Mouse (Mus musculus): Measurements from ENCODE around the gene Syne4. TPM values are rescaled to one million over a fixed set of nuclear protein-coding genes. Genes with fewer than 3 reads are reported as not detected.

The Syne4 gene
- polyA plus RNA-seq, 1 experiment from 2014 or later = 54.0 TPM

DNA sequence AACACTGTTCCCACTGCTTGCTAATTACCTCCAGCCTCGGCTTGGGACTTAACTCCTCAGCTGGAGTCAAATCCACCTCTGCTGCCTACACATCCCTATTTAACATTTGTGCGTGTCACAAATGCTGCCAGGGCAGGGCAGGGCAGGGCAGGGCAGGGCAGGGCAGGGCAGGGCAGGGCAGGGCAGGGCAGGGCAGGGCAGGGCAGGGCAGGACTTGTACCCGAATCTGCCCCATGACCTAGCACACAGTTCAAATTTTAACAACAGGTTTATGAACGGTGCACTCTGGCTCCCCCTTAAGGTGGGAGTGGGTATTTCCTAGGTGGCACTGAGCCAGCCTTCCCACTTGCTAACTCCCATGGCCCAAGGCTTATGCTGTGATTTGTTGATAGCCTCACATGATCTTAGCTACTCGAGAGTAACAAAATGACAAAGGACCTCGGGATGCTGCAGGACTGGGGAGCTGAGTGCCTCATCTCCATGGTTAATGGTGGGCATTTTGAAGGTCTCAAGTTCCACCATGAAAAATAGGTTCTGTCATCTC is 38.7 kb downstream of the Syne4 start:
- Histone ChIP-seq H3K9ac (ENCODE audit: low read length) (no peak overlapping the region), H3K4me2 (ENCODE audit: low read depth, low read length) (no peak overlapping the region), H3K4me3 (replicated peaks; ENCODE audit: low read length) (no peak overlapping the region), H3K27me3 (ENCODE audit: control insufficient read depth, insufficient read depth, low read length) (0 out of 2 replicates have a peak, but pooled peaks cover 4% of the 10 kb centered on the region), H3K9me3 (replicated peaks; ENCODE audit: control insufficient read depth, low read length) (no peaks in the 10 kb centered on the region), H3K36me3 (ENCODE audit: control insufficient read depth, insufficient read depth, low read length) (no peaks in the 10 kb centered on the region), H3K4me1 (ENCODE audit: control insufficient read depth, insufficient read depth, low read length) (no peaks in the 10 kb centered on the region; the same call in none of the 2 replicates), H3K27ac (ENCODE audit: low read length) (no peak overlapping the region)
- 19% methylated on average over 6 of the region's 6 CpGs for WGBS
- peak; percentile 46; the same call in 1 of the 2 replicates for ATAC-seq (ENCODE audit: insufficient read depth, low FRiP score)

DNA sequence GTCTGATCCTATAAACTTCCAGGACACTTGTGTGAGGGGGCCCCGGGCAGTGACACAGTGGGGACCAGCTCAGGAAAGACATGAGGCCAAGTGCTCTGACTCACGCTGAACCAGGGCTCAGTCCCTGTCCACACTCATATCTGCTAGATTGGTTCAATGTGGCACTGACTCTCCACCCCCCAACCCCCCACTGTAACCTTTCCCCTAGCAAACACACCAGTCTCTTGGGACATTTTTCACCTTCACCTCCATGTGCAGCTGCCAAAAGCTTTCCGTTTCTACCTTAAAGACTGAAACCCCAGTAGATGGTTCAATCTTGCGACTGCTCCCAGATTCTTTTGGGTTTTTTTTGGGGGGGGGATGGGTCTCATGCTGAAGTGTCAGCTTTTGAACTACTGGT is 39.5 kb downstream of the Syne4 start:
- no peak for ATAC-seq (ENCODE audit: insufficient read depth, low FRiP score)
- H3K36me3 ChIP-seq (ENCODE audit: control insufficient read depth, insufficient read depth, low read length) = no peaks in the 10 kb centered on the region
- WGBS = 61% methylated on average over 4 of the region's 4 CpGs

DNA sequence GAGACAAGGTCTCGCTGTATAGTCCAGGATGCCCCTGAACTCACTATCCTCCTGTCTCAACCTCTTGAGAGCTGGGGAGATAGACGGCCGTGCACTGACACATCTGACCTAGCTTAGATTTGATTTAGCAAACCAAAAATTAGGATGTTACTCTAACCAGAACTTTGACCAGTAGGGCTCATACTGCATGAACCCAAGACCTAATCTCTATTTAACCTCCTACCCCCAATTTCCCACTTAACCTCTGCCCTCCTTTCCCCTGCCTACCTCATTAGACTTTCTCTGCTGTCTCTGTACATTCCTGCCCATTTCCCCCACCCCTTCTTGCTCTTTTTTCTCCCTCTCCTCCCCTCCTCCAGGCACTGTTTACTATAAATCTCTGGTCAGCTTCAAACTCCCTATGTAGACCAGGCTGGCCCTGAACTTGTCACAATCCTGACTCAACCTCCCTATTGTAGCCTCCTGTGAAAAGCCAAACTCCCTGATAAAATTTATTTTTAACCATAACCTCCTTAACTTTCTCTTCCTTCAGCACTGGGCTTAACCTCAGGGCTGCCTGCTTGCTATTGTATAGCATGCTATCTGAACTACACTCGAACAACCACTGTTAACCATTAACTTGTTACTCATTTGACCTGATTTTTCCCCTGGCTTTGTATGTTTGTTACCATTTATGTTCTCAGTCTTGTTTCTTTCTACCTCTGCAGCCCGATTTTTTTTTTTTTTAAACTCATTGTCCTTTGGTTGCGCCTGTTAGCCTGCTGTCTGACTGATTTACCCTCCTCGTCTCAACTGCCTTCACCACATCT is 44.0 kb downstream of the Syne4 start:
- Histone ChIP-seq H3K4me1 (ENCODE audit: control insufficient read depth, insufficient read depth, low read length) (peaks cover 21% of the 10 kb centered on the region), H3K4me3 (replicated peaks; ENCODE audit: low read length) (peak overlapping the region; percentile 34), H3K9ac (ENCODE audit: low read length) (peak overlapping the region; percentile 60), H3K4me2 (ENCODE audit: low read depth, low read length) (peak overlapping the region; percentile 48), H3K27me3 (ENCODE audit: control insufficient read depth, insufficient read depth, low read length) (no peaks in the 10 kb centered on the region), H3K36me3 (ENCODE audit: control insufficient read depth, insufficient read depth, low read length) (no peaks in the 10 kb centered on the region), H3K27ac (ENCODE audit: low read length) (peak overlapping the region; percentile 90), H3K9me3 (replicated peaks; ENCODE audit: control insufficient read depth, low read length) (no peaks in the 10 kb centered on the region)
- 55% methylated on average over 7 of the region's 7 CpGs for WGBS
- peak; percentile 53; the same call in 1 of the 2 replicates for ATAC-seq (ENCODE audit: insufficient read depth, low FRiP score)

More for the DNA sequence above, 39.5 kb downstream of the Syne4 start:
- no peak overlapping the region for H3K4me3 ChIP-seq (replicated peaks; ENCODE audit: low read length)
- H3K27ac ChIP-seq (ENCODE audit: low read length) = no peak overlapping the region
- H3K9ac ChIP-seq (ENCODE audit: low read length) = no peak overlapping the region
- no peak overlapping the region for H3K4me2 ChIP-seq (ENCODE audit: low read depth, low read length)
- H3K4me1 ChIP-seq (ENCODE audit: control insufficient read depth, insufficient read depth, low read length) = no peaks in the 10 kb centered on the region; the same call in none of the 2 replicates
- no peaks in the 10 kb centered on the region for H3K27me3 ChIP-seq (ENCODE audit: control insufficient read depth, insufficient read depth, low read length)
- H3K9me3 ChIP-seq (replicated peaks; ENCODE audit: control insufficient read depth, low read length) = no peaks in the 10 kb centered on the region

DNA sequence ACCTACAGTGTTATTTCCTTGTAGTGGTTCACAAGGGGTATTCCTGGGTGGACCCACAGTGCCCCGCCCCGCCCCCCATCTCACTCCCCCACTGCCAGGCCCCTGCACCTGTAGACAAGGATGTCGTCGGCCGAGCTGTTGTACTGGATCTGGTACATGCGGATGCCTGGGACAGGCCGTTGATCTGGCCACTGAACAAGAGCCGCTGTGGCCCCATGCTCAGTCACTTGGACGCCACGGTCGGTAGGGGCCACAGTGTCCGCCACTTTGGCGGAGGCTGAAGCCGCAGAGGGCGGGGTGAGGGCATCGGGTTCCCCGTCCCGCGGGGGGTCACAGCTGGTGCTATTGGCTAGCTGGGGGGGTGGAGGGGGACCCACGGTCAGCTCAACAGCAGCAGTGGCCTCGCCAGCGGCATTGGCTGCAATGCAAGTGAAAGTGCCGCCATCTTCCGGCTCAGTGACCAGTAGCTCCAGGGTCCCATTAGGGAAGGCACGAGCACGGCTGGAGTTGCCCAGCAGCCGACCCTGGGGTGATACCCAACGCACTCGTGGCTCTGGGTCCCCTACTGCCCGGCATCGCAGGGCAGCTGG is 44.8 kb downstream of the Syne4 start:
- H3K4me2 ChIP-seq (ENCODE audit: low read depth, low read length) = peak overlapping the region; percentile 48
- peak overlapping the region; percentile 34 for H3K4me3 ChIP-seq (replicated peaks; ENCODE audit: low read length)
- no peaks in the 10 kb centered on the region for H3K9me3 ChIP-seq (replicated peaks; ENCODE audit: control insufficient read depth, low read length)
- no peak for ATAC-seq (ENCODE audit: insufficient read depth, low FRiP score)
- 57% methylated on average over 31 of the region's 31 CpGs for WGBS
- H3K27me3 ChIP-seq (ENCODE audit: control insufficient read depth, insufficient read depth, low read length) = no peaks in the 10 kb centered on the region
- peaks cover 21% of the 10 kb centered on the region for H3K4me1 ChIP-seq (ENCODE audit: control insufficient read depth, insufficient read depth, low read length)
- H3K9ac ChIP-seq (ENCODE audit: low read length) = peak overlapping the region; percentile 60
- H3K36me3 ChIP-seq (ENCODE audit: control insufficient read depth, insufficient read depth, low read length) = no peaks in the 10 kb centered on the region
- H3K27ac ChIP-seq (ENCODE audit: low read length) = peak overlapping the region; percentile 90

DNA sequence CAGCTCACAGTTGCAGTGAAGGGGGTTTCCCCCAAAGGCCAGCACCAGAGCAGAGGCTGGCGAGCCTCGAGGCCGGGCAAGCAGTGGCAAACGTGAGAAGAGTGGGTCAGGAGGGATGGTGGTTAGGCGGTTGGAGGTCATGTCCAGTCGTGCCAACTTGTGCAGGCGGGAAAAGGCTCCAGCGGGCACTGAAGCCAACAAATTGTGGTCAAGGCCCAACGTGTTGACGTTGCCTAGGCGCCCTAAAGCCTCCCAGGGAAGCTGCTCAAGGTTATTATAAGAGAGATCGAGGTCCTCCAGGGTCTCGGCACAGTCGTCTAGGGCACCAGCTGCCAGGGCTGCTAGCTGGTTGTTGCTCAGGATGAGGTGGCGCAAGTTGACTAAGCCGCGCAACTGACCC is 45.4 kb downstream of the Syne4 start:
- H3K9ac ChIP-seq (ENCODE audit: low read length) = peak overlapping the region; percentile 60
- H3K27ac ChIP-seq (ENCODE audit: low read length) = peak overlapping the region; percentile 90
- H3K4me3 ChIP-seq (replicated peaks; ENCODE audit: low read length) = peak overlapping the region; percentile 34
- ATAC-seq (ENCODE audit: insufficient read depth, low FRiP score) = no peak
- 81% methylated on average over 17 of the region's 17 CpGs for WGBS
- H3K4me1 ChIP-seq (ENCODE audit: control insufficient read depth, insufficient read depth, low read length) = peaks cover 21% of the 10 kb centered on the region
- H3K4me2 ChIP-seq (ENCODE audit: low read depth, low read length) = peak overlapping the region; percentile 48
- no peaks in the 10 kb centered on the region for H3K9me3 ChIP-seq (replicated peaks; ENCODE audit: control insufficient read depth, low read length)
- H3K27me3 ChIP-seq (ENCODE audit: control insufficient read depth, insufficient read depth, low read length) = no peaks in the 10 kb centered on the region
- H3K36me3 ChIP-seq (ENCODE audit: control insufficient read depth, insufficient read depth, low read length) = no peaks in the 10 kb centered on the region

DNA sequence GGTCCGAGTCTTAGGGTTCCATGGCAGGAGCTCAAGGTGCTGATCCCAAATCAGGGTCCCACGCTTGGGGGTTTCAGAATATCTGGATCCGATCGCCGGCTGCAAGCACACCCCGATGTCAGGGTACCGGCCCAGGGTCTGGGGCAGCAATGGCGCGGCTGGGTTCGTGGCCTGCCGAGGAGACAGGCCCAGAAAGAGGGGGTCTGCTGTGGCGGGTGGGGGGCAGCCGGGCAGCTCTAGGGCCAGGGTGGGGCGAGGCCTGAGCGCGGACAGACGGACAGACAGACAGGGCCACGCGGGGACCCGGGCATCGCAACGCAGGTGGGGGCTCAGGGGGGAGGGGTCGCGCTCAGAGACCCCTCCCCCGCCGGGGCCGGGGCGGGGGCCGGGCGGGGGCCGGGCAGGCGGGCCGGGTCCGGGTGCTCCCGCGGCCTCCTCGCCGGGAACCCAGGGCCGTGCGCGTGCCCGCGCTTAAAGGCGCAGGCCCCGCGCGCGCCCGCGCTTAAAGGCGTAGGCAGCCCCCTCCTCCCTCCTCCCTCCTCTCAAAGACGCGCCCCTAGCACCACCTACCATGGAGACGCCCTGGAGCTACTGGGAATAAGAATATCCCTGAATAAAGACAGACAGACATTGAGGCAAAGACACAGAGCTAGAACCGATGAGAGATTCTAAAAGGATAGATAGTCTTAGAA is 48.2 kb downstream of the Syne4 start, which contains the start of gene Lrfn3:
TSS of gene Lrfn3 (minus strand) at position 121 of the 692 bp plus-strand sequence.
- Histone ChIP-seq H3K27me3 (ENCODE audit: control insufficient read depth, insufficient read depth, low read length) (no peaks in the 10 kb centered on the region), H3K9me3 (replicated peaks; ENCODE audit: control insufficient read depth, low read length) (no peaks in the 10 kb centered on the region), H3K4me1 (ENCODE audit: control insufficient read depth, insufficient read depth, low read length) (peaks cover 21% of the 10 kb centered on the region), H3K36me3 (ENCODE audit: control insufficient read depth, insufficient read depth, low read length) (no peaks in the 10 kb centered on the region), H3K4me3 (replicated peaks; ENCODE audit: low read length) (peak within 1 kb of the TSS; percentile 58), H3K4me2 (ENCODE audit: low read depth, low read length) (peak within 1 kb of the TSS; percentile 83), H3K9ac (ENCODE audit: low read length) (peak within 1 kb of the TSS; percentile 80), H3K27ac (ENCODE audit: low read length) (peak within 1 kb of the TSS; percentile 16; the same call in 1 of the 2 replicates)
- ATAC-seq (ENCODE audit: insufficient read depth, low FRiP score) = peak; percentile 73; the same call in 1 of the 2 replicates
- 1% methylated on average over 51 of the region's 55 CpGs for WGBS

DNA sequence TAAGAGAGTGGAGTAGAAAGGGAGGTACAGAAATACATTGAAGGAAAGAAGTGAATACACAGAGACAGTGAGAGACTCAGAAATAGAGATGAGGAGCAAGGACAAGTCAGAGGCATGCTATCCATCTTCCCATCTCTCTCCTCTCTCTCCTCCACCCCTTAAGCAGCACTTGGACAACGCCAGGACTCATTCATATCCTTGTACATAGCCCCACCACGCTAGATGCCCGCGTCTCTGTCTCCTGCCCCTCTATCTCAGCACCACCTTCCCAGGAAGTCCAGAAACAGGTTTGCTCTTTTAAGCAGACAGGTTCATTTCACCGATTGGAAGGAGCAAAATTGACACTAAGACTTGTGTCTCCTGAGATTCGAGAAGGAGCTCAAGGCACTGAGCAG is 48.7 kb downstream of the Syne4 start:
- no peaks in the 10 kb centered on the region for H3K9me3 ChIP-seq (replicated peaks; ENCODE audit: control insufficient read depth, low read length)
- WGBS = 51% methylated on average over 6 of the region's 6 CpGs
- H3K27ac ChIP-seq (ENCODE audit: low read length) = no peak overlapping the region
- peak overlapping the region; percentile 80 for H3K9ac ChIP-seq (ENCODE audit: low read length)
- no peak for ATAC-seq (ENCODE audit: insufficient read depth, low FRiP score)
- peak overlapping the region; percentile 83 for H3K4me2 ChIP-seq (ENCODE audit: low read depth, low read length)
- no peaks in the 10 kb centered on the region for H3K27me3 ChIP-seq (ENCODE audit: control insufficient read depth, insufficient read depth, low read length)
- peak overlapping the region; percentile 58 for H3K4me3 ChIP-seq (replicated peaks; ENCODE audit: low read length)
- H3K4me1 ChIP-seq (ENCODE audit: control insufficient read depth, insufficient read depth, low read length) = peaks cover 21% of the 10 kb centered on the region
- no peaks in the 10 kb centered on the region for H3K36me3 ChIP-seq (ENCODE audit: control insufficient read depth, insufficient read depth, low read length)

DNA sequence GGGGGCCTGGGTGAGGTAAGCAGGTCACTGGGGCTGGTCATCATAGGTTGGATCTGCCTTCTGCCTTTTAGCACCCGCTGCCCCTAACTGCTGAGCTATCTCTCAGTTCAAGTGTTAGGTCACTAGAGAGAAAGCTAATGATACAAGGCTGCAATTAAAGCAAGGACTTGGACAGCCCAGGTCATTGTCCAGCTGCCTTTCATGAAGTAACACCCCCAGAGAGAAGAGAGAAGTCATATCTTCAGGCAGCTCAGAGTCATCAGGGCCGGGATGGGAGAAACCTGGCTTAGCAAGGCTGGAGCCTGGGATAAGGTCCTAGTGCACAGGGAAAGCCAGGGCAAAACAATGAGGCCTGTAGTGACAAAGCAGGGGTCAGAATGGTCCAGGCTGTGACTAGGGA is 52.9 kb downstream of the Syne4 start:
- no peaks in the 10 kb centered on the region for H3K9me3 ChIP-seq (replicated peaks; ENCODE audit: control insufficient read depth, low read length)
- H3K27ac ChIP-seq (ENCODE audit: low read length) = no peak overlapping the region
- H3K4me2 ChIP-seq (ENCODE audit: low read depth, low read length) = no peak overlapping the region
- H3K4me3 ChIP-seq (replicated peaks; ENCODE audit: low read length) = no peak overlapping the region
- WGBS = 60% methylated on average over 2 of the region's 2 CpGs
- H3K9ac ChIP-seq (ENCODE audit: low read length) = no peak overlapping the region
- ATAC-seq (ENCODE audit: insufficient read depth, low FRiP score) = no peak
- H3K36me3 ChIP-seq (ENCODE audit: control insufficient read depth, insufficient read depth, low read length) = no peaks in the 10 kb centered on the region
- no peaks in the 10 kb centered on the region for H3K27me3 ChIP-seq (ENCODE audit: control insufficient read depth, insufficient read depth, low read length)
- H3K4me1 ChIP-seq (ENCODE audit: control insufficient read depth, insufficient read depth, low read length) = peaks cover 5% of the 10 kb centered on the region

Data from stomach, embryonic 16.5 days (tissue).